Mouse (Mus musculus) lung, adult 2 months (tissue): Measurements from ENCODE around the gene Zfp605. TPM values are rescaled to one million over a fixed set of nuclear protein-coding genes. Genes with fewer than 3 reads are reported as not detected.

Source experiments
- DNase-seq: peaks from one replicate; pipeline ENCODE4 v3.0.0; 2022
- H3K4me1 ChIP-seq: fragments of 200-500 bp; 2 replicates; pipeline ENCODE4 v1.6.1; 2011; ENCODE audit warnings: low read length; ENCODE audit not compliant: control insufficient read depth, insufficient read depth
- H3K4me3 ChIP-seq: fragments of 200-500 bp; replicated peaks from 2 replicates; pipeline ENCODE3; 2011; ENCODE audit warnings: low read depth, mild to moderate bottlenecking, control low read depth, low read length; ENCODE audit errors: extremely low read depth
- CTCF ChIP-seq: fragments of 200-500 bp; IDR thresholded peaks from 2 replicates; pipeline ENCODE4 v1.5.1; 2011; ENCODE audit warnings: mild to moderate bottlenecking, low read length, control low read depth; ENCODE audit not compliant: insufficient read depth
- POLR2A ChIP-seq: fragments of 200-500 bp; IDR thresholded peaks from 2 replicates; pipeline ENCODE4 v1.6.1; 2011; ENCODE audit warnings: low read depth, mild to moderate bottlenecking, control low read depth, low read length, borderline replicate concordance; ENCODE audit errors: extremely low read depth
- WGBS: fragments of 180-500 bp; shearing (Covaris S2); methylation state at CpG from one replicate; pipeline ENCODE4 v1.1.7; 2018; 5-methylcytosine and 5-hydroxymethylcytosine counted together
- polyA plus RNA-seq: library from polyadenylated mRNA; depleted of rRNA; stranded (reverse); fragments of >200 nt; gene quantifications from 2 replicates; pipeline ENCODE4 v1.2.3, GENCODE M21; 2012

Gene Zfp605
- polyA plus RNA-seq, 1 experiment, result 0.56 TPM

DNA sequence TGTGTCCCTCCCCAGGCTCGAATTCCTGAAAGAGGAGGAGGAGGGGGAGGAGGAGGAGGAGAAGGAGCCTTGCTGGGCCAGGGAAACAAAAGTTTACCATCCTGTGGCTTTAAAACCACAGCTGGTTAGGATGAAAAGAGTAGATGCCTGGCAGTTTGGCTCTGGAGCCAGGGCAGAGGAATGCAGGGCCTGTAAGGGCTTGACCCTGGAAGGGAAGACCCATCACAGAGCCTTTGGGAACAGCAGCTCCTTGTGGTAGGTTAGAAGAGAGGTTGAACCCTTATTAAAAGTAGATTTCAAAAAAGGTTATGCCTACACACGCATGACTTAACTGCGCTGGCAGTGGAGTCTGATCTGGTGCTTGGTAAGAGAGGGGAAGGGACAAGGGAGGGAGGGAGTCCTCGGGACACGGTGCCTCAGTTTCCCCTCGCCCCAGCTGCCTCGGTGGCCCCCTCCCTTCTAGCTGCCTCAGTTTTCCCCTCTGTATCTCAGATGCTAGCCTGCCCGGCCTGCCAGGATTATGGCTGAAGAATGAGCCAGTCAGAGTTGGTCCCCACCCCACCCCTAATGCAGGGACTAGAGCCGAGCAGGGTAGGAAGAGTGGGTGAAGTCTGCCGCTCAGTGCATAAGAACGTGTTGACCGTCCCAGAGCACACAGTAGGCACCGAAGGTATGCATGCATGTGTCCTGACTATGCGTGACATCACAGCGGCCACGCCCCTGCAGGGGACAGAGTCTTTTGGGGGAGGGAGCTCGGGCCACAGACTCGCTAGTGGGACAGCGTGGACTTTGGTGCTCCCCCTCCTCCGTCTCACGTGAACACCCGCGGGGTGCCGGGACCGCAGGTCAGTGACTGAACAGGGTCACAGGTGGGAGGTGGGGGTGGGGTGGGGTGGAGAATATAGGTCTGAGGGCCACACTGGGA is 10.0 kb upstream of the Zfp605 start, which contains the start of gene Plcxd1:
Plcxd1 (plus strand) TSS at position 314 of the 925 bp plus-strand sequence.
- H3K4me1 ChIP-seq, result peaks cover 15% of the 10 kb centered on the region
- H3K4me3 ChIP-seq, result no peak within 1 kb of the TSS
- no peak for DNase-seq
- 13% methylated on average over 25 of the region's 25 CpGs for WGBS
- no peak for TF ChIP-seq CTCF
- TF ChIP-seq POLR2A, result no peak

DNA sequence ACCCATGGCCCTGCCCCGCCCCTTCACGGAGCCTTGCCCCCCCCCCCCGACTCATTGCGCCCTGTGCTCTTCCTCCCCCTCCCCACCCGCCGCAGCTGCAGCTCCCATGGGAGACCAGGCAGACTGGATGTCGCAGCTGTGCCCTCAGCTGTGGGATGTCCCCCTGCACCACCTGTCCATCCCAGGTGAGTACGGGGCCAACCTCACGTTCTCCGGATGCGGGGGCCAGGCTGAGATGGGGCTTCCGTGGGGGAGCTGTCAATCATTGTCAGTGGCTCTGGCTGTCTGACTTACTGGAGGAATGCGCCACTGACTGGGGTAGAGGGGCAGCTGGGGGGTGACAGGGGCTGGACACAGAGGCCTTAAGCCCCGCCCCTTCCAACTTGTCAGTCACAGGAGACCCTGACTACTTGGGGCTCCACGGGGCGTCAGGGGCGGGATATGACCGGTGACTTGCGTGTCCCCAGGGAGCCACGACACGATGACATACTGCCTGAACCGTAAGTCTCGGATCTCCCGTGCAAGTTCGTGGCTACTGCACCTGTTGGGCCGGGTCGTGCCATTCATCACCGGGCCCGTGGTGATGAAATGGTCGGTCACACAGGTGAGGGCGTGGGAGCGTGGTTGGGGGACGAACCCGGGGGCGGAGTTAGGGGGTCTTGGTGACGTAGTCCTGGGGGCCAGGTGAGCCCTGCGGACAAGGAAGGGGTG is 8.8 kb upstream of the Zfp605 start:
- Histone ChIP-seq H3K4me3 (peak overlapping the region; percentile 57), H3K4me1 (peaks cover 15% of the 10 kb centered on the region)
- WGBS, result 2% methylated on average over 33 of the region's 37 CpGs
- DNase-seq, result no peak
- TF ChIP-seq CTCF, result no peak
- TF ChIP-seq POLR2A, result no peak

DNA sequence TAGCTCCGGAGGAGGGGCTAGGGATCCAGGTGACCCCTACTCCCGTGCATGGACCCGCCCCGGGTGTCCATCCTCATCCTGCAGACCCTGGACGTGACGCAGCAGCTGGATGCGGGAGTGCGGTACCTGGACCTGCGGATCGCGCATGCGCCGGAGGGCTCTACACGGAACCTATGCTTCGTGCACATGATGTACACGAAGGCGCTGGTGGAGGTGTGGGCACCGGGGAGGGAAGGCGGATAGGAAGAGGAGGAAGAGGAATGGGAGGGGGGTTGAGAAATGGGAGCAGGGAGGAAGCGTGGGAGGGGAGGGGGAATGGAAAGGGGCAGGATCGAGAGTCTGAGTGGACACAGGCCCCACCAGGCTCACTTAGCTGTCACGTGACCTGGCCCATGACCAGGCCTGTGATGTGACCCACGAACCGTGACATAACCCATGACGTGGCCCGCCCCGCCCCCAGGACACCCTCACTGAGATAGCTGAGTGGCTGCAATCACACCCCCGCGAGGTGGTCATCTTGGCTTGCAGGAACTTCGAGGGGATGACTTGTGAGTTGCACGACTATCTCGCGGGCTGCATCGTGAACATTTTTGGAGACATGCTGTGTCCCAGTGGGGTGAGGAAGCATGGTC is 8.1 kb upstream of the Zfp605 start:
- Histone ChIP-seq H3K4me1 (peaks cover 17% of the 10 kb centered on the region), H3K4me3 (peak overlapping the region; percentile 33)
- WGBS, result 15% methylated on average over 34 of the region's 34 CpGs
- no peak for DNase-seq
- TF ChIP-seq POLR2A (no peak), CTCF (no peak)

DNA sequence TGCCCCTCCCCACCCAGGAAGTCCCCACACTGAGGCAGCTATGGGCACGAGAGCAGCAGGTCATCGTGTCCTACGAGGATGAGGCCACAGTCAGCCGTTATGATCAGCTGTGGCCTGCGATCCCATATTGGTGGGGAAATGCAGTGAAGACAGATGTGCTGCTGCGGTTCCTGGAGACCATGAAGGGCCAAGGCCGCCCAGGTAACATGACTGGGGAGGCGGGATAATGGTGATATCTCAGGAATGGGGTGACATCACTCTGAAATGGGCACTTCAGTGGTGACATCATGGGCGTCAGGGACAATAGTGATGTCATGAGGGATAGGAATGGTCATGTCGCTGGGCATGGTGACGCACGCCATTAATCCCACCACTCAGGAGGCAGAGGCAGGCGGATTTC is 7.5 kb upstream of the Zfp605 start:
- TF ChIP-seq POLR2A, result peak; percentile 11; the same call in 1 of the 2 replicates
- no peak for TF ChIP-seq CTCF
- Histone ChIP-seq H3K4me3 (no peak overlapping the region), H3K4me1 (peaks cover 19% of the 10 kb centered on the region)
- DNase-seq, result no peak
- WGBS, result 84% methylated on average over 13 of the region's 13 CpGs

DNA sequence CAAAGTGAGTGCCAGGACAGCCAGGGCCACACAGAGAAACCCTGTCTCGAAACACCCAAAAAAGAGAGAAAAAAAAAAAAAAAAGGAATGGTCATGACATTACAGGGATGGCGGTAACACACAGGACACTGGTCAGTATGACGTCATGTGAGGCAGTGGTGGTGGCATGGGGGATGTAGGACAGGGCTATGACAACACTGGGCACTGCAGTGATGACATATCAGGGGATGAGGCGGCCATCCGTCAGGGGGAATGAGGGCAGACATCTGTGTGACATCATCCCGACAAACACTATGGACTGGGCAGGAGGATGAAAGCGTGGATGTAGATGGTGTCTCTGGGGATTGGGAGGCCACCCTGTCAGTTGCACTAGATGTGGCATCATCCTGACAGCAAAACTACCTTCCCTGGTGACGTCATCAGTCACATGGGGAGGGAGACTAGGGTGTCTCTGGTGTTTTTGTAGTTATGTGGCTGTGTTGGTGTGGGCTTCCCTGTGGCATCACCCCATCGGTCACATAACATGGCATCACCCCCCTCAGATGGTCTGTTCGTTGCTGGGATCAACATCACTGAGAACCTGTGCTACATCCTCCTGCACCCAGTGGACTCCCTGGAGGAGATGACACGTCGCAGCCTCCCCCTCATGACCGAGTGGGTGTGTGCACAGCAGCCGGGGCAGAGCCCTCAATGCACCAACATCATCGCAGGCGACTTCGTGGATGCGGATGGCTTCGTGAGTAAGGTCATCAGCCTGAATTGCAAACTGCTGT is 6.9 kb upstream of the Zfp605 start:
- TF ChIP-seq POLR2A, result no peak
- TF ChIP-seq CTCF, result no peak
- peaks cover 19% of the 10 kb centered on the region for H3K4me1 ChIP-seq
- 94% methylated on average over 19 of the region's 19 CpGs for WGBS
- no peak overlapping the region for H3K4me3 ChIP-seq
- DNase-seq, result no peak

DNA sequence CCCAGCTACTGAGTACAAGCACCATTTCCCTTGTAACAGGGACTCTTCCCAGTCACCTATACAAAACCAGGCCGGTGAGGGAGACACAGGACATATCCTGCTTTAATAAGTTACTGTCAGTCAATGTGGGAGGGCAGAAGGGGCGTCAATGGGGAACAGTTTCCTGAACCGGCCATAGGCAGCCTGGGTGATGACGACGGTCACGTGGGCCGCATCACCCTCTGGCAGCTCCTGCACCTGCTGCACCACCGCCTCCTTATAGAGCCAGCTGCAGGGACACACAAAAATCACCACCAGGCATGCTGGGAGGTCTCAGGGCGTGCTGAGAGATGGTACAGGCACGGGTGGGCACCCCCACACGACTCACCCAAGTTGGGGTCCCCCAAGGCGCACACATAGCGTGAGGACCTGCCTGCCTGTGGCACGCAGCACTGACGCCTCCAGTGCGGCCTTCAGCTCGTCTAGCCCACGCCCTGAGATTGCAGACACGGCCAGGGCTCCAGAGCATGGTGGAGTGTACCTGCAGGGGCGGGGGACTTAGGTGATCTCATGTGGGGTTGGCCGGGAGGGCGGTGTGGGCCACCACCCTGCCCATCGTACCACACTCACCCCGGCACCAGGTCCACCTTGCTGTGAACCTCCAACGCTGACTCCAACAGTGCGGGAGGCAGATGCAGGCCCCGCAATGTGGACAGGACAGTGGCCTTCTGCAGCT is 5.8 kb upstream of the Zfp605 start:
- no peak for DNase-seq
- Histone ChIP-seq H3K4me3 (no peak overlapping the region), H3K4me1 (peaks cover 18% of the 10 kb centered on the region)
- TF ChIP-seq CTCF (no peak), POLR2A (no peak)
- 95% methylated on average over 27 of the region's 27 CpGs for WGBS

DNA sequence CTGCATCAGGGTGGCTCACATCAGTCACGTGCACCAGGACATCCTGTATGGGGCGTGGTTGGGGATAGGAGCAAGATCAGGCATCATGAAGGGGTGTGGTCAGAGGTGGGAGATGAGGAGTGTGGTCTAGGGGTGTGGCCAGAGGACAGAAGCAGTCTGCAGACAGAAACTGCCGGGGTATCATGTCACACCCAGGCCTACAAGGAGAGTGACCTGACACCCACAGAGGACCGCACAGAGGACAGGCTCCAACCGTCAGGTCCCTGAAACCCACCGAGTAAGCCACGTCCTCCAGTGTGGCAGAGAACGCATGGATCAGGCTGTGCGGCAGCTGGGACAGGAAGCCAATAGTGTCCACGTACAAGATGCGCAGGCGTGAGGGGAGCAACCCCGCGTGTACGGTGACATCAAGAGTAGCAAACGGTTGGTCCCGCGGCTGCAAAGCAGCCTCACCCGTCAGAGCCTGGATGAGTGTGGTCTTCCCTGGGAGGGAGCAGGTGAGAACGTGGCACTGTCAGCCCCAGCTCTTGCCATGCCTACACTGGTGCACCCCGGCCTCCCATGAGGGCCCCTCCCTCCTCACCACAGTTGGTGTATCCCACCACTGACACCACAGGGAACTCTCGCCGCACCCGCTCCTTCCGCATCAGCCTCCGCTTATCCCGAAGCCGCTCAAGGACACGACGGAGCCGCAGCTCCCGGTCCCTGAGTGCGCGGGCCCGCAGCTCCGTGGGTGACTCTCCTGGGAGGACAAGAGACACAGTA is 5.1 kb upstream of the Zfp605 start:
- WGBS, result 94% methylated on average over 36 of the region's 36 CpGs
- DNase-seq, result no peak

DNA sequence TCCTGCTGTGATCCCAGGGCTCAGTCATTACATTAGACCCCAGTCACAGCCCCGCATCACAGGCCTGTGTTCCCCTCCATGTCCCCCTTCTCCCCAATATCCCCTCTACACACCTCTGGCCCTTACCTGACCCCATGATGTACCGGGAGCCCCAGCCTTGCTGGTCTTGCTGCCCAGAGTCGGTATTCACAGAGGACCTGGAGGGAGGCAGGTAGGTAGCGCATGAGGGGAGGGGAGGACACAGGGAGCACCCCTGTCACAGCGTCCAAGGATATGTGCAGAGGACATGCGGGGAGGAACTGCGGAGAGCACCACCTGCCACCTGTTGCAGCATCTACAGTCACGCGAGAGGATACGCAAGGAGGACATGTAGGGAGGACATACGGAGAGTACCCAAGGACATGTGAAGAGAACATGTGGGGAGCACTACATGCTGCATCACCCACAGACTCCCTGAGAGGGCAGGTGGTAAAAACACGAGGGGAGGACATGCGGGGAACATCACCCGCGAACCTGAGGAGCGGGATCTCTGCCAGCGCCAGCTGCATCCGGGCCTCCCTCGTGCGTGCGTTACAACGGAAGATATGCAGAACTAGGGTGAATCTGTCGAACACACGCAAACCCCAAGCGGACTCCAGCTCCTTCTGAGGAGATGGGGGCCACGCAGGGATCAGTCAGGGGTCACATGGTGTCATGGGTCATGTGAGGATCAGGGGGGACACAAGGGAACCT is 3.6 kb upstream of the Zfp605 start:
- DNase-seq, result no peak
- Histone ChIP-seq H3K4me3 (peak overlapping the region; percentile 93), H3K4me1 (peaks cover 10% of the 10 kb centered on the region)
- 94% methylated on average over 26 of the region's 26 CpGs for WGBS
- TF ChIP-seq POLR2A (no peak), CTCF (no peak)

More for the DNA sequence above, 5.1 kb upstream of the Zfp605 start:
- Histone ChIP-seq H3K4me1 (peaks cover 17% of the 10 kb centered on the region), H3K4me3 (no peak overlapping the region)
- no peak for TF ChIP-seq CTCF
- TF ChIP-seq POLR2A, result no peak
